ENCODE assay signal across 9 mouse cellular contexts in genomic region chr1:163910343-163910742, GRCm38 (mm10). TPM values are rescaled to one million over a fixed set of nuclear protein-coding genes. Genes with fewer than 3 reads are reported as not detected.
DNase-seq lines count a peak whose midpoint lies in the region; ATAC-seq and TF ChIP-seq lines count a peak whose summit lies in the region.
"Had no signal": no experiment of that assay in that cellular context is flagged by ENCODE, and none has a peak within 500 bp of the region (broad histone marks: within the 10 kb centered on the region; RNA-seq: fewer than 3 reads in every experiment).

No protein-coding gene starts in this region.

- H3K36me3 ChIP-seq in kidney, embryonic 14.5 days (ENCODE audit: control insufficient read depth, insufficient read depth, low read length): no peaks in the 10 kb centered on the region
- peaks cover 9% of the 10 kb centered on the region for H3K36me3 ChIP-seq in hindbrain, embryonic 13.5 days
- H3K36me3 ChIP-seq: lung, embryonic 15.5 days had no signal

- H3K27ac ChIP-seq in kidney, embryonic 14.5 days (ENCODE audit: low read depth, low read length): no peak overlapping the region
- no peak overlapping the region for H3K27ac ChIP-seq in hindbrain, embryonic 13.5 days
- H3K27ac ChIP-seq: lung, embryonic 15.5 days had no signal

- TF ChIP-seq CTCF in brain, embryonic 14.5 days (IDR thresholded peaks at IDR 0.05; ENCODE audit: borderline replicate concordance, extremely low read depth, insufficient read depth, insufficient read length): peak; percentile 12; the same call in 1 of the 2 replicates

- WGBS in kidney, embryonic 14.5 days: 11% methylated on average over 2 of the region's 2 CpGs
- 8% methylated on average over 2 of the region's 2 CpGs for WGBS in hindbrain, embryonic 13.5 days

- ATAC-seq in kidney, embryonic 14.5 days (ENCODE audit: low FRiP score, low TSS enrichment): peak; percentile 71
- ATAC-seq in hindbrain, embryonic 13.5 days (ENCODE audit: low FRiP score): peak; percentile 67; the same call in 1 of the 2 replicates
- ATAC-seq in megakaryocyte progenitor cell, adult 5-6 weeks (replicated peaks; ENCODE audit: poor library complexity): peak; percentile 98

- H3K4me3 ChIP-seq in kidney, embryonic 14.5 days (ENCODE audit: low read length): no peak overlapping the region
- no peak overlapping the region for H3K4me3 ChIP-seq in hindbrain, embryonic 13.5 days
- H3K4me3 ChIP-seq: lung, embryonic 15.5 days had no signal

- H3K4me2 ChIP-seq in kidney, embryonic 14.5 days (replicated peaks; ENCODE audit: low read depth, low read length): no peak overlapping the region
- no peak overlapping the region for H3K4me2 ChIP-seq in hindbrain, embryonic 13.5 days
- H3K4me2 ChIP-seq: lung, embryonic 15.5 days had no signal

- no peak for DNase-seq in kidney, adult 11 months
- peak; percentile 75 for DNase-seq in ES-CJ7 (ENCODE audit: low read depth, low spot score)
- DNase-seq in brain, embryonic 14.5 days (ENCODE audit: low read depth): peak; percentile 83
- DNase-seq in thymus, postnatal 4 days: peak; percentile 19
- DNase-seq in right cerebral cortex, postnatal 14 days: no peak

- no peak for TF ChIP-seq POLR2A in brain, embryonic 14.5 days (IDR thresholded peaks at IDR 0.05; ENCODE audit: borderline replicate concordance, extremely low read depth, insufficient read depth, insufficient read length, poor library complexity, severe bottlenecking)

- H3K9me3 ChIP-seq in kidney, embryonic 14.5 days (ENCODE audit: control insufficient read depth, low read length): no peaks in the 10 kb centered on the region
- no peaks in the 10 kb centered on the region for H3K9me3 ChIP-seq in hindbrain, embryonic 13.5 days
- H3K9me3 ChIP-seq: lung, embryonic 15.5 days had no signal

- H3K27me3 ChIP-seq in kidney, embryonic 14.5 days (ENCODE audit: control insufficient read depth, insufficient read depth, low read length): no peaks in the 10 kb centered on the region
- H3K27me3 ChIP-seq in hindbrain, embryonic 13.5 days: no peaks in the 10 kb centered on the region
- H3K27me3 ChIP-seq: lung, embryonic 15.5 days had no signal

- H3K4me1 ChIP-seq in kidney, embryonic 14.5 days (ENCODE audit: control insufficient read depth, insufficient read depth, low read length): no peaks in the 10 kb centered on the region
- no peaks in the 10 kb centered on the region for H3K4me1 ChIP-seq in hindbrain, embryonic 13.5 days (replicated peaks)

- H3K9ac ChIP-seq in kidney, embryonic 14.5 days (ENCODE audit: low read depth, low read length): no peak overlapping the region
- H3K9ac ChIP-seq in hindbrain, embryonic 13.5 days: no peak overlapping the region
- H3K9ac ChIP-seq: lung, embryonic 15.5 days had no signal

RNA-seq across cellular contexts. Expression of gene Scyl3, which starts 18.6 kb away (rescaled TPM):
- polyA plus RNA-seq in kidney, embryonic 14.5 days (2014; fragmentation: Nextera tagmentation; extraction: Ambion mirVana): 9.9 and 17.5 TPM in 2 replicates
- polyA plus RNA-seq in brain, embryonic 14.5 days (2012; rRNA removed): 17.2 and 18.2 TPM in 2 replicates
- polyA plus RNA-seq in hindbrain, embryonic 13.5 days (2015; fragmentation: Nextera tagmentation; extraction: Ambion mirVana): 16.5 and 18.5 TPM in 2 replicates
- 28.1 and 39.6 TPM in 2 replicates for total RNA-seq in megakaryocyte progenitor cell, adult 5-6 weeks (2015)
- total RNA-seq in megakaryocyte progenitor cell, adult 5-6 weeks (2017): 14.5 and 16.9 TPM in 2 replicates

Comparison
In these comparisons a context has a peak if more than half of its experiments do, and no peak if none do; other contexts are left out.
1. DNase-seq: peak in ES-CJ7 (single experiment), brain, embryonic 14.5 days (single experiment) and thymus, postnatal 4 days (single experiment); none in kidney, adult 11 months (single experiment) and right cerebral cortex, postnatal 14 days (single experiment).
2. Peak in every context shown above with its lines, with median percentiles within 50 percentile points of each other: ATAC-seq.